Mouse (Mus musculus): ENCODE results near the gene Prpsap1.
A peak's percentile ranks its signal among the peaks of the same experiment; 100 is the strongest.
"Not testable (repeated sequence)": the region's sequence is repeated elsewhere in the genome, so short reads cannot be mapped to it uniquely, and the experiment has no call there.

The Prpsap1 gene

DNA sequence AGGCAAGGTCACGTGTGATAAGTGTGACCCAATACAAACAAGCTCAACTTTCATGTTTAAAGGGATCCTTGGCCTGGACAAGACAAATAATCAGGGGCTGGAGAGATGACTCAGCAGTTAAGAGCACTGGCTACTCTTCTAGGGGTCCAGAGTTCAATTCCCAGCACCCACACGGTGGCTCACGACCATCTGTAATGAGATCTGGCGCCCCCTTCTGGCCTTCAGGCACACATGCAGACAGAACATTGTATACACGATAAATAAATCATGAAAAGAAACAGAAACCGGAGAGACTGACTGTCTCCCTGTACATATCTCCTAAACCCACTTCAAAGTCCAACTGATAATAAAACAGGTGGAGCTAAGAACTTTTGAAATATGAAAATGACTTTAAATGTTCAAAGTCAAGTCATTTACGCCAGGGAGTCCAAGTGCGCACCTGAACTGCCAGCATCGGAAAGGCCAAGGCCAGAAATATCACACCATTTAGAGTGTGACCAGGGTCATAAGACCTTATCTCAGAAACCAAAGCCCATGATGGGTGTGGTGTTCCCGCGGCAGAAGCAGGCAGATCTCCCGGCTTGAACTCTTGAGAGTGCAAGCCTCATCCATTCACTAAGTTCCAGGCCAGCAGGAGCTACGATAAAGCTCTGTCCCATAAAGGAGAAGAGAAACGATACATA, 5.2 kb downstream of the Prpsap1 start:
- DNase-seq (ENCODE audit: low read depth, low spot score) = peak; percentile 55

DNA sequence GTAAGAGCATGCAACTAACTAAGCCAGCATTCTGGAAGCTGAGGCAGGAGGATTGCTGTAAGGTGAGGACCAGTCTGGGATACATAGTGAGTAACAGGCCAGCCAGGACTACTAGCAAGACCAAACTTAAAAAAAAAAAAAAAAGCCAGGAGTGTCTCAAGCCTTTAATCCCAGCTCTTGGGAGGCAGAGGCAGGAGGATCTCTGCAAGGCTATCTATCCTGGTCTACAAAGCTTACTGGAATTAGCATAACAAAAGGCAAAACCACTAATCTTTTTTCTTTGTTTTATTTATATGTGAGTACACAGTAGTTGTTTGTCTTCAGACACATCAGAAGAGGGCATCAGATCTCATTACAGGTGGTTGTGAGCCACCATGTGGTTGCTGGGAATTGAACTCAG, 5.8 kb downstream of the Prpsap1 start:
- DNase-seq (ENCODE audit: low read depth, low spot score) = no peak

DNA sequence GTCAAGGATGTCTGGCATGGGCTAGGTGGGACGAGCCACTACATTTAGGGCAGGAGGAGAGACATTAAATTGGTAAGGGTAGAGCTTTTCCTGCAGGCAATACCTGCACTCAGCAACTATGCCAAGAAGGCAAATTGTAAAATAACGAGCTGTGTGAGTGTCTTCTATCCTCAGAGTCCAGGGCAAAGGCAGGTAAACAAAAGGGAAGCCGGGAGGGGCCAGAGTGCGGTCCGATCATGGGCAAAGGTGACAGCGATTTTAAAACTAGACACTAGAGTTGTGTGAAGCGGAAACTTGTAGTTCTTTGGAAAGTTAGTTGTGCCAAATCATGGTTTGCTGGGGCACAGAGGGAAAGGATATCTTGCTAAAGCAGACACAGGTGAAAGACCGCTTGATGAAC, 9.7 kb downstream of the Prpsap1 start:
- DNase-seq (ENCODE audit: low read depth, low spot score) = no peak

DNA sequence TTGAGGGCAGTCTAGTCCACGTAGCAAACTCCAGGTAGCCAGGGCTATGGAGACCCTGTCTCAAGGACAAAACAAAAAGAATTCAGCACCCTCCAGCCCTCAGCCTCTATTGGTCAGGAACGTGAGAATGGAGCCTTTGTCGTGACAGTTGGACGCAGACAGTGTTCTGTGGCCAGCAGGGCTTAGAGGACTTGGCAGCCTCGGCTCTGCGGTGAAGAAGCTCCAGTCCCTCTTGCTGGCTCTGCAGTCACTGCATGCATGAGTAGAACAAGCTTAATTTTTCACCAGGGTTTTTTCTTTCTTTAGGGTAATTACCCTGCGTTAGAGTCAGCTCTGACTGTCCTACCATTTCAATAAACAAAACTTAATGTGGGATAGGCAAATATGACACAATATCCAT, 12.2 kb downstream of the Prpsap1 start:
- no peak for DNase-seq (ENCODE audit: low read depth, low spot score)

DNA sequence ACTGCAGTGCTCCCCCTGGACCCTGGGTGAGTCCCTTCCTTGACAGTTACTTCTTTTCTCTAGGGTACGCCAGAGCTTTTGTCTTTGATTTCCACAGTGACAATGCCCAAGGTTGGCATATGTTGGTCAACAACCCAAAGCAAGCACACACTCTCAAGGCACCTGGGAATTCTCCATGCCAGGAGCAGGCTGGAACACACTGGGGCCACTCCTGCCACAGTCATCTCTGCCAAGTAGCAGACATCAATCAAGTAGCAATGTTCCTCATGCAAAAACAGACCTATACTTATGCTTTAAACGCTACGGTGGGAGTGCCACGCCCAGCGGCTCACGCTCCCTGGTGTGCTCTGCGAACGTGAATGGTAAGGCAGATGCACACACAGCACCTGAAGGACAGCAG, 13.0 kb downstream of the Prpsap1 start:
- DNase-seq (ENCODE audit: low read depth, low spot score) = no peak

DNA sequence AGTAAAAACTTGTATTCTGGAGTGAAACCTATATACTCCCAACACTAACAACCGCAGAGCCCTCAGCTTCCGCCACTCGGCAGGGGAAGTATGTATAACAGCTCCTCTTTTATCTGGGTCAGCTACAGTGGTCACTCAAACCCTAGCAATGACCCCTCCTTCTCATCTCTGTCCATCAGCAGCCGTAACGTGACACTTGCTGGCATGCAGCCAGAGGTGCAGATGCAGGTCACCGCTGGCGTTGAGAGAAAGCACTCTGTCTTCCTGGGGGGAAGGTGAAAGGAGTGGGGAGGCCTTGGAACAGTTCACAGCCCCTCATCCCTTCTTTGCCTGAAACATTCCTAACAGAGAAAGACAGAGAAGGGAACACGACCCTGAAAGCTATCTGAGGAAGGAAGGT, 14.2 kb downstream of the Prpsap1 start:
- DNase-seq (ENCODE audit: low read depth, low spot score) = peak; percentile 14

DNA sequence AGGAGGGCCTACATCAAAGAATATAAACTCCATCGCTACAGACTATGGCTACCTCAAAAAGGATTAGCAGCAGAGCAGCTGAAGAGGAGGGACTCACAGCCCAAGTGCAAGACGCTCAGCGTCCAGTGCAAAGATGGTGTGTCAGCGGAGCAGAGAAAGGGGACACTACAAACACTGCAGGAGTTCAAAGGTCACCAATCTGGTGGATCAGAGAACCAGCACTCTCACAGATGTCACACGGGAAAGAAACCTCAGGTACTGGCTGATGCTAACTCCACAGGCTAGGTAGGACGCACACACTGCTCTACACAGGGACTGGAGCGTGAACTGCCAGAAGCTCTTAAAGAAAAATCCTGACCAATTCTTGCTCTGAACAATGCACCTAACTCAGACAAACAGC, 15.0 kb downstream of the Prpsap1 start:
- no peak for DNase-seq (ENCODE audit: low read depth, low spot score)

DNA sequence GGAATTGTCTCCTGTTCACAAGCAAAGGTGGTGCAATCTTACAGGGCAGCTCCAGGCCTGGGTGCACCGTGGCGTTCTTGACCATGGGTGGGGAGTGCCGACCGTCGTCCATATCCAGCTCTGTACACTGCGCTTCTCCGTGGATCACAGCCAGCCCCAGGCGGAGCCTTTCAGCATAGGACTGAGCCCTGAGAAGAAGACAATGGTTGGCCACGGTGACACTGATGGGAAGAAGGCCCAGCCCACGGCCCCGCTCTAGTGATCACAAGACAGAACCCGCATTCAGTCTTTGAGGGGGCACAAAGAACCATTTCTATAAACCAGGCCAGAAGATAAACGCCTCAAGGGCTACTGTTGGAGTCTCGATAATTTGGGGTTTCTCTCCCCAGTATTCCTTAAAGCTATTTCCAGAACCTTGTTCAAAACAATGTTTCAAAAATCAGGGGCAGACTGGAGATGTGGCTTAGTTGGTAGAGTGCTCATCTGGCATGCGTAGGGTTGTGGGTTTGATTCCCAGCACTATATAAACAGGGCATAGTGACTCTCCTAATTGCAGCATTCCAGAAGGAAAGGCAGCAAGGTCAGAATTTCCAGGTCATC, 16.7 kb downstream of the Prpsap1 start:
- DNase-seq (ENCODE audit: low read depth, low spot score) = no peak

DNA sequence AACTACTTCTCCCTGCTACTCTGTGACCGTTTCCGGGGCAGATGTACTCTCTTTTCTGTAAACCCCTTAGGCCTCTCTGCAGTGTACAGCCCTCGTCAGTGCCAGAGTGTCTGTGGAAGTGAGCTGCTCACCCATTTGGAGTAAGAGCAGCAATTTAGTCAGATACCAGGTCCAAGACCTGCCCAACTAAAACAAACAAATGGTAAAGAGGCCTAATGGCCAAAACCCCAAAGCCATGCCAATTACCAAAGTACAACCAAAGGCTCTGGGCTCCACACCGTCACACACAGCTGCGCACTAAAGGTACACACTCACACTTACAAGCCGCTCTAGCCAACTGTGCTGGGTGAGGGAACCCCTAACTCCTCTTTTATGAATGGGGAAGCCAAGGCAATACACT, 17.3 kb downstream of the Prpsap1 start:
- DNase-seq (ENCODE audit: low read depth, low spot score) = no peak

DNA sequence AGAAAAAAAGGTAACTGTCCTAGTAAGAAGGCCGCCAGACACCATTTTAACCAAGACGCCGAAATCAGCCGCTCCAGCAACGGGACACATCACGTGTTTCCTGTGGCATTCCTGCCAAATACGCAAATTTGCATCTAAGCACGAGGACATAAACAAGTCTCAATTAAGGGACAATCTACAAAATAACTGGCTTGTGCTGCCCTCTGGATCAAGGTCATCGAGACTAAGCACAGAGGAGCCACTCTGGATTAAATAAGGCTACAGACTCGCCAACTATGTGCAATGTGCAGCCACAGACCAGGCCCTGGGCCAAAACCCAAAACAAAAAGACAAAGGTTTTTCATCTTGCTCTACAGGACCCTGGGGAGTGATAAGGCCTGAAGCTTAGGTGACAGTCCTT, 18.0 kb downstream of the Prpsap1 start:
- no peak for DNase-seq (ENCODE audit: low read depth, low spot score)

DNA sequence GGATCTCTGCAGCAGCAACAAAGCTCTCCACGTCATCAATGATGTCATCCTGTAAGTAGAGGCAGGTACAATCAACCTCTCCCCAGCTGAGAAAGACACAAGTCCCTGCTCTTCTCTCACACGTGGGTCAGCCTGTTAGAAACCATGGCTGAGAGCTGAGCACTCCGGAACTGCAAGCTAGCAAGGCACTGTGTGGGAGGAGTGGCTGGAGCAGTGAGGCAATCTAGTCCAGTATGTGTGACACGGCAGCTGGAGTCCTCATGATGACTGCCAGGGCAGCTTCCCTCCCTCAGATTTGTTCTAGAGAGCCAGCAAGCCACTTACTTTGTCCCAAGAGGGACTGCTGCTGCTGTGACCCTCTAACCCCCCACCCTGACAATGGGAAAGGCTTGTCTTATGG, 21.7 kb downstream of the Prpsap1 start:
- DNase-seq (ENCODE audit: low read depth, low spot score) = no peak

DNA sequence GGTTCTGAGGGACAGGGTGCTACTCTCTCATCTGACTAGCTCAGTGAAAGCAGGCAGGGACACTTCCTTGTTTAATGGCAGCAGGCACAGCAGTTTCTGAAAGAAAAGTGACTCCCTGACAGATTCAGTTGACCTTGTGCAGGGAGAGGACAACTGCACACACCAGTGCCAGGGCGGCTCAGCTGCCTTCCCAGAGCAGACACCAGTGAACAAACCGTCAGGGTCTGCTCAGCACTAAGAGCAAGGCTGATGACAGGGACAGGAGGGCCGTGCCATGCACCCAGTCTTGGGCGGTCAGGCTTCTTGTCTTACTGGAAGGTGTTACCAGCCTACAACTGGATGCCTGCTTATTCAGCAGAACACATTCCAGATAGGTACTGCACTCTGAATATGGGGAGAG, 23.1 kb downstream of the Prpsap1 start:
- no peak for DNase-seq (ENCODE audit: low read depth, low spot score)

DNA sequence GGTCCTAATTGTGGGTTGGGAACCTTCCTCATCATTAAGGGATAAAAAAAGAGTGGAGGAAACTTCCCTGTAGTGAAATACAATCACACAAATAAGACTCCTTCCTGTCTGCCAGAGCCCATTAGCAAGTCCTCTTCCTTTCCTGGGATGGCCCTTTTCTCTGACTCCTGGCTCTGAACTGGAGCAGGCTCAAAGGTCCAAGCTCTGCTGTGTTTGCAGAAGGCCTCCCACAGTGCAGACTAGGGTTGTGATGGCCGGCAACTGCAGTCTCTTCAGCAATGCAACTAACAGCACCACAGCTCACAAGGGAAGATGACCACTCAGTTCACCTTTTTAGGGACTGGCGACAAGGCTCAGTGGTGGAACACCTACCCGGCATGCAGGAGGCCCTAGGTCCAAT, 23.8 kb downstream of the Prpsap1 start:
- no peak for DNase-seq (ENCODE audit: low read depth, low spot score)

DNA sequence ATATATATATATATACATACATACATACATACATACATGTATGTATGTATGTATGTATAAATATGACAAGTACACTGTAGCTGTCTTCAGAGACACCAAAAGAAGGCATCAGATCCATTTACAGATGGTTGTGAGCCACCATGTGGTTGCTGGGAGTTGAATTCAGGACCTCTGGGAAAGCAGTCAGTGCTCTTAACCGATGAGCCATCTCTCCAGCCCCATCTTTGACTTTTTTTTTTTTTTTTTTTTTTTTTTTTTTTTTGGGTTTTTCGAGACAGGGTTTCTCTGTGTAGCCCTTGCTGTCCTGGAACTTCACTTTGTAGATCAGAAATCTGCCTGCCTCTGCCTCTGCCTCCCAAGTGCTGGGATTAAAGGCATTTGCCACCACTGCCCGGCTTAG, 25.7 kb downstream of the Prpsap1 start:
- DNase-seq (ENCODE audit: low read depth, low spot score) = not testable (repeated sequence)

DNA sequence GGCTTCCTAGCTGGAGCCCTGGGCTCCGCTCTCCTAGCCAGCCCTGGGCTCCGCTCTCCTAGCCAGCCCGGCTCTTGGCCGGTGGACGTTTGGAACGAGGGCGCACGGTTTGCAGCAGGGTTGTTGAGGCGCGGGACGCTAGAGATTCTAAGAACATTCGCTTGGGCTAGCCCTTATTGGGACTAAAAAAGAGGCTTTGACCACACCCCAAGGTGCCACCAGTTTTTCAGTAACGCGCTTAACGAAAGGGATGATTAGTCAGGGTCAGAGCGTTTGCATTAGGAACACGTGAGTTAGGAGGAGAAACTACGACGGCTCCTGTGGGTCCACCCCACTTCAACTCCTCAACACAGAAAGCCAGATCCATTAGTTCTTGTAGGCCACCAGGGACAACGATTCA, 27.9 kb downstream of the Prpsap1 start, which contains the start of gene Qrich2:
Gene Qrich2, minus strand, starts transcription at position 101 of the 400 bp plus-strand sequence.
- no peak for DNase-seq (ENCODE audit: low read depth, low spot score)

DNA sequence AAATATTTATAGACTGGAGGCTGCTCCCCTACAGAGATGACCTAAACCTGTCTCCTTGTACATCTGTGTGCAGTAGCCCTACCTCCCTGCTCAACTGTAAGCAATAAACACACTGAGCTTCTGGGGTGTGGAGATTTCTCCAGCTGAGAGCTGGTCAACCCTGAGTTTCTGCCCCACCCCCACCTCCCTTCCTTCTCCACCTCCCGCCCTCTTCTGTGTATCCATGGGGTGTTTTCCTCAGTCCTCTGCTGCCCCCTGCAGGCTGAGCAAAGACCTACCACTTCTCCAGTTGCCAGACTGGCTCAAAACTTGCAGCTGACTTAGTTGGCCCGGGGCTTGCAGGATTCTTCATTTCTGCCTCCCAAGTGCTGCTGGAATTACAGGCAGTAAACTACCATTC, 30.2 kb downstream of the Prpsap1 start:
- DNase-seq (ENCODE audit: low read depth, low spot score) = peak; percentile 94

DNA sequence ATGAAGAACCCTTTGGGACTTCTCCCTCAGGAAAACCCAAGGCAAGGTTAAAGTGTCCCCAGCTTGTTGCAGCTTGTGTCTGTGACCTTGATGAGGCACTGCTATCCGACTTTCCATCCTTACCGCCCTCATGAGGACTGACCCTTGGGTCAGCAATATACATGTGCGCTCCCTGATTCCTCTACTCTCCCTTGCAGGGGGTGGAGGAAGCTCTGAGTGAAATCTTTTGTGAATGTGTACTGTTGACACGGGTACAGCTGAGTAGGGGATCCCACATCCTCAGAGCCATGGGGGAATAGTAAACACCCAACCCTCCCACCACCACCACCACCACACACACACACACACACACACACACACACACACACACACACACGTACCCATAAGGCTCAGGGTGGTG, 30.7 kb downstream of the Prpsap1 start:
- DNase-seq (ENCODE audit: low read depth, low spot score) = no peak

DNA sequence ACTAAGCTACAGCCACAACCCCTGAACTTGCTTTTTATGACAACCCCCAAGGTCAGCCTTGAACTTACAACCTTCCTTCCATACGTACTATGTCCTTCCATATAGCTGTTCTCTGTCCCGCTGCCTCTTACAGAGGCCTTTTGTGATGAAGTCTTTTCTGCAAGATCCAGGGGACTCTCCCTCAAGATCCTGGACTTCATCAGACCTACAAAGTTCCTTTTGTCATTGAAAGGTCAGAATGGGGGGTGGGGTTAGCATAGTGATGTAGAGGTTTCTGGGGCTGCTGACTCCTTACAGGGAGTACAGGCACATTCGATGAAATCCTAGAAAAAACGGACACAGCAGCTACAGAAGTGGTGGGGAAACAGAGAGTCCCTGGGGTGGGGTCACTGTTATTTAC, 34.2 kb downstream of the Prpsap1 start:
- DNase-seq (ENCODE audit: low read depth, low spot score) = no peak

DNA sequence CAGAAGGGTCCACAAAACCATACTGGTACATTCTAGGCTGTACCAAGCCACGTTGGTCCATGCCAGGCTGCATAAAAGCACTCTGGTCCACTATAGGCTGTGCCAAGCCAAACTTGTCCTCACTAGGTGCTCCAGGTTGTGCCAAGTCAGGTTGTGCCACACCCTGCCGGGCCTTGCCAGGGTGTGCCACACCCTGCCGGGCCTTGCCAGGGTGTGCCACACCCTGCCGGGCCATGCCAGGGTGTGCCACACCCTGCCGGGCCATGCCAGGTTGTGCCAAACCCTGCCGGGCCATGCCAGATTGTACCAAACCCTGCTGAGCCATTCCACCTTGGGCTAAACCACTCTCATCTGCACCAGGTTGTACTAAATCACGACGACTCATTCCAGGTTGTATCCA, 37.8 kb downstream of the Prpsap1 start:
- no peak for DNase-seq (ENCODE audit: low read depth, low spot score)

DNA sequence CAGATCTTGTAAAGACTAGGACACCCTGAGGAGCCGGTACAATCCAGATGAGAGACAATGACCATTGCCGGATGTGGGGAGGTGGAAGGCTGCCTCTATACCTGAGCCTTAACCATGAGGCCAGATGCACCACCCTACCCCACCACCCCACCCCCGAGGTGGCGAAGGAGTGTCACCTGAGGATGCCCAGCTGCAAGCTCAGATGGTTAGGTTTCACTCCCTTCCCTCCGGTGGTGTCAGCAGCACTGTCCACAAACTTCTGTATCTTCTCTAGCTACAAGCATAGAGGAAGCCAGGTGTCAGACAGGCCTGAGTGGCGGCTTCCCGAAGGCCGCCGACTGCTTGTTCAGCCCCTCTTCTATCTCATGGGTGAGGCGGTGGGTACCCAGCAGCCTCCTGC, 40.1 kb downstream of the Prpsap1 start:
- no peak for DNase-seq (ENCODE audit: low read depth, low spot score)

DNA sequence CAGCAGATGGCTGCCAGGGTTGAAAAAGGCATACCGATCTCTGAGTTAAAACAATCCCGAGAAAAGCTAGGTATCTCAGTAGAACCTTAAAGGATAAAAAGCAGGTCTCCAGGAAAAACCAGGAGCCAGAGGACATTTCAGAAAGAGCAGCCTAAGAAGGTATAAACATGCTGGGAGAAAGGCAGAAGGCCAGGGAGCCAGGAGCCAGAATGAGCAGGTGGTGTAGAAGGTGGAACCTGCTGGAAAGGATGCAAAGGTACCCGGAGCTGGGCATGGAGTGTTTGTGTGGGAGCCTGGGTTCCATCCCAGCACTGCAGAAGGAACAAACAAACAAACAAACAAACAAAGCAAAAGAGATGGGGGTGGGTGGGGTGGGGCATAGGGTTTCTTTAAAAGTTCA, 44.7 kb downstream of the Prpsap1 start:
- DNase-seq (ENCODE audit: low read depth, low spot score) = no peak

DNA sequence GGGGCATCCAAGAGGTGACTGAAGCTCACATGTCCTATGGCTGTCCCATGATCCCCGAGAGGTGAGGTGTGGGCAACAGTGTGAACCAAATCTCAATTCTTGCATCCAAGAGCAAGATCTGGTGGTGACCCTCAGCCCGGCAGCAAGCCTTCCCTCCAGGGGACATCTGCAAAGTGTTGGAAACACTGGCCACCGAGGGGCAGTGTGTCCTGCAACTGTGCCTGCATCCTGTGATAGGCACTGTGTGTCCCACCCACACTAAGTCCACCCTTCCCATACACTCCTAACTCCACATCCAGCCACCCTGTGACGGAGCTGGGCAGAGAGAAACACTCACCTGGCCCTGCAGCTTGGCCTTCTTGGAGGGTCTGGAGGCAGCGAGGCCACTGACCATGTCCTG, 46.2 kb downstream of the Prpsap1 start:
- no peak for DNase-seq (ENCODE audit: low read depth, low spot score)

DNA sequence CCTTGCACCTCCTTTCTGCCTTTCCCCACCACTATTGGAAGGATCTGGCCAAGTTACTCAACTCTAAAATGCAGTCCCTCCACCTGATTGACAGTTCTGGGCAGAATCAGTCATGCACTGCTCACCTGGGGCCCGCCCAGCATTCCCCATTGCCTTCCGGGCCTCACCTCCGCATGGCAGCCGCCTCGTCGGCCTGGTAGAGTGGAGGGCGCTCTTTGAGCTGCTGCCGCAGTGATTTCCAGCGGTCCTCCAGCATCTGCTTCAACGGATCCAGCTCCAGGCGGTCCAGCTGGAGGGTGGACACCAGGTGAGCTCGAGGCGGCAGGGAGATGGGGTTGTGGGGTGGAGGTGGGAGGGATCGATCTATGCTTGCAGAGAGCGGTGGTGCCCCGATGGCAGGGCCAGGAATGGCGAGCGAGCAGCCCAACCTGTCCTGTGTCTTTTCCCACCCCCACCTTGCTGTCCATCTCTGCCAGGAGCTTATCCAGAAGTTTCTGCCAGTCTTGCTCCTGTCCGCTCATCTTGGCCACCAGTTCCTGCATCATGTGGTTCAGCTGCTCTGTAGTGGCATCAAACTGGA, 47.6 kb downstream of the Prpsap1 start:
- no peak for DNase-seq (ENCODE audit: low read depth, low spot score)

Measured in 3T3-L1 (cell line).